Mouse (Mus musculus) urinary bladder, adult 2 months (tissue): ENCODE measurements around the gene Ncoa7. TPM values are rescaled to one million over a fixed set of nuclear protein-coding genes. Genes with fewer than 3 reads are reported as not detected.
"Not testable (repeated sequence)": the region's sequence is repeated elsewhere in the genome, so short reads cannot be mapped to it uniquely, and the experiment has no call there.

Experiments used
- DNase-seq: peaks from one replicate; pipeline ENCODE4 v3.0.0; 2022; ENCODE audit warnings: low spot score
- polyA plus RNA-seq: library from polyadenylated mRNA; depleted of rRNA; stranded (reverse); fragments of >200 nt; gene quantifications from 2 replicates; pipeline ENCODE4 v1.2.3, GENCODE M21; 2012

Gene Ncoa7
- polyA plus RNA-seq, 1 experiment: 17.8 TPM

- DNase-seq: no peak
Measured at GRCm38 (mm10) chr10:30787684-30788339, 15.3 kb downstream of the Ncoa7 start.

- DNase-seq: no peak
Measured at GRCm38 (mm10) chr10:30786103-30786754, 16.9 kb downstream of the Ncoa7 start.

- not testable (repeated sequence) for DNase-seq
Measured at GRCm38 (mm10) chr10:30780921-30781320, 22.2 kb downstream of the Ncoa7 start.

GRCm38 (mm10) chr10:30778240-30778639, 24.9 kb downstream of the Ncoa7 start:
- no peak for DNase-seq

- no peak for DNase-seq
Measured at GRCm38 (mm10) chr10:30775987-30776386, 27.1 kb downstream of the Ncoa7 start.

- no peak for DNase-seq
Measured at GRCm38 (mm10) chr10:30775568-30775967, 27.6 kb downstream of the Ncoa7 start.

GRCm38 (mm10) chr10:30774396-30774795, 28.7 kb downstream of the Ncoa7 start:
- no peak for DNase-seq

GRCm38 (mm10) chr10:30773181-30773580, 29.9 kb downstream of the Ncoa7 start:
- DNase-seq: no peak

- no peak for DNase-seq
Measured at GRCm38 (mm10) chr10:30771417-30772158, 31.5 kb downstream of the Ncoa7 start.

- DNase-seq: no peak
Measured at GRCm38 (mm10) chr10:30768820-30769219, 34.3 kb downstream of the Ncoa7 start.

GRCm38 (mm10) chr10:30768250-30768649, 34.9 kb downstream of the Ncoa7 start:
- no peak for DNase-seq

- DNase-seq: no peak
Measured at GRCm38 (mm10) chr10:30763179-30763770, 39.9 kb downstream of the Ncoa7 start.

GRCm38 (mm10) chr10:30762284-30762964, 40.7 kb downstream of the Ncoa7 start:
- DNase-seq: no peak

- DNase-seq: no peak
Measured at GRCm38 (mm10) chr10:30759360-30760147, 43.6 kb downstream of the Ncoa7 start.

GRCm38 (mm10) chr10:30756064-30756463, 47.1 kb downstream of the Ncoa7 start:
- no peak for DNase-seq

- DNase-seq: no peak
Measured at GRCm38 (mm10) chr10:30754825-30755457, 48.2 kb downstream of the Ncoa7 start.

- DNase-seq: no peak
Measured at GRCm38 (mm10) chr10:30754082-30754481, 49.0 kb downstream of the Ncoa7 start.

GRCm38 (mm10) chr10:30752485-30752884, 50.6 kb downstream of the Ncoa7 start:
- DNase-seq: no peak

GRCm38 (mm10) chr10:30751586-30751985, 51.5 kb downstream of the Ncoa7 start:
- no peak for DNase-seq

GRCm38 (mm10) chr10:30749807-30750206, 53.3 kb downstream of the Ncoa7 start:
- no peak for DNase-seq
